Mouse (Mus musculus) liver, postnatal 0 days (tissue): ENCODE data around the gene Nmt2.

ENCODE experiments used
- CTCF ChIP-seq: sonication (generic); IDR thresholded peaks from 2 replicates; pipeline ENCODE4 v1.5.1; 2016; ENCODE audit warnings: antibody characterized with exemption, low read depth
- EP300 ChIP-seq: IDR thresholded peaks from 2 replicates; pipeline ENCODE4 v1.6.1; 2016; ENCODE audit warnings: antibody characterized with exemption, low read depth, mild to moderate bottlenecking

GRCm38 (mm10) chr2:3361067-3361466 lies 77.1 kb downstream of the Nmt2 start:
- TF ChIP-seq CTCF (no peak), EP300 (no peak)
